Mouse (Mus musculus): ENCODE measurements around the gene Rab3d. TPM values are rescaled to one million over a fixed set of nuclear protein-coding genes. Genes with fewer than 3 reads are reported as not detected.
A peak's percentile ranks its signal among the peaks of the same experiment; 100 is the strongest.

Rab3d gene
- total RNA-seq, 2 experiments from 2014 or later, result 12.4 to 13.4 TPM

GRCm38 (mm10) chr9:21943046-21943445, 25.1 kb upstream of the Rab3d start:
- intact Hi-C loops (cut with DNase I), result no loop called here

GRCm38 (mm10) chr9:21938234-21938855, 20.4 kb upstream of the Rab3d start:
- DNase-seq, result no peak
- intact Hi-C loops (cut with DNase I), result no loop called here

More at GRCm38 (mm10) chr9:21943046-21943445, 25.1 kb upstream of the Rab3d start:
- no peak for DNase-seq

- no peak for DNase-seq
These were observed 19.8 kb upstream of the Rab3d start for GRCm38 (mm10) chr9:21937711-21938175.

GRCm38 (mm10) chr9:21936692-21937570, 18.9 kb upstream of the Rab3d start, which contains the start of gene Plppr2:
Plppr2 (plus strand) TSS chr9:21937033.
- intact Hi-C loops (cut with DNase I), result no loop called here
- peak; percentile 89 to 90 for DNase-seq

More at GRCm38 (mm10) chr9:21937711-21938175, 19.8 kb upstream of the Rab3d start:
- intact Hi-C loops (cut with DNase I), result no loop called here

GRCm38 (mm10) chr9:21935466-21936131, 17.6 kb upstream of the Rab3d start:
- intact Hi-C loops (cut with DNase I), result no loop called here
- no peak for DNase-seq

- DNase-seq, result no peak
- intact Hi-C loops (cut with DNase I), result no loop called here
These were observed 16.0 kb upstream of the Rab3d start for GRCm38 (mm10) chr9:21934021-21934420.

GRCm38 (mm10) chr9:21932445-21933137, 14.6 kb upstream of the Rab3d start:
- intact Hi-C loops (cut with DNase I), result no loop called here
- DNase-seq, result no peak

- no peak for DNase-seq
- intact Hi-C loops (cut with DNase I), result no loop called here
These were observed 14.0 kb upstream of the Rab3d start for GRCm38 (mm10) chr9:21932006-21932405.

GRCm38 (mm10) chr9:21929208-21929607, 11.2 kb upstream of the Rab3d start:
- intact Hi-C loops (cut with DNase I), result no loop called here
- no peak for DNase-seq

GRCm38 (mm10) chr9:21927208-21927753, 9.3 kb upstream of the Rab3d start, which contains the start of the genes Ccdc159 and Tmem205:
Ccdc159 (plus strand) TSS chr9:21927471.
Tmem205 (minus strand) TSS chr9:21927556.
- DNase-seq, result peak; percentile 85 to 87
- intact Hi-C loops (cut with DNase I), result loop anchor here (2.0 kb wide), 1 partner anchor 34 kb away; no protein-coding TSS in a partner anchor

- intact Hi-C loops (cut with DNase I), result loop anchor here (2.0 kb wide), 1 partner anchor 34 kb away; no protein-coding TSS in a partner anchor
- DNase-seq, result no peak
These were observed 8.8 kb upstream of the Rab3d start for GRCm38 (mm10) chr9:21926784-21927183.

- no peak for DNase-seq
- intact Hi-C loops (cut with DNase I), result loop anchor here (2.0 kb wide), 1 partner anchor 35 kb away; no protein-coding TSS in a partner anchor
These were observed 8.2 kb upstream of the Rab3d start for GRCm38 (mm10) chr9:21926155-21926554.

- intact Hi-C loops (cut with DNase I), result no loop called here
- DNase-seq, result no peak
These were observed 7.5 kb upstream of the Rab3d start for GRCm38 (mm10) chr9:21925506-21925905.

- intact Hi-C loops (cut with DNase I), result no loop called here
- DNase-seq, result no peak
These were observed 7.0 kb upstream of the Rab3d start for GRCm38 (mm10) chr9:21925034-21925433.

- peak; percentile 90 to 91 for DNase-seq
- intact Hi-C loops (cut with DNase I), result no loop called here
These were observed 6.1 kb upstream of the Rab3d start for GRCm38 (mm10) chr9:21924099-21924493.

- intact Hi-C loops (cut with DNase I), result no loop called here
These were observed 5.6 kb upstream of the Rab3d start for GRCm38 (mm10) chr9:21923490-21924098.

GRCm38 (mm10) chr9:21923036-21923435, 5.0 kb upstream of the Rab3d start:
- intact Hi-C loops (cut with DNase I), result no loop called here
- DNase-seq, result no peak

More at GRCm38 (mm10) chr9:21923490-21924098, 5.6 kb upstream of the Rab3d start:
- DNase-seq, result no peak

GRCm38 (mm10) chr9:21918692-21919384, 846 bp upstream of the Rab3d start:
- intact Hi-C loops (cut with DNase I), result loop anchor here (5.0 kb wide), 1 partner anchor 33 kb away; no protein-coding TSS in a partner anchor
- no peak for DNase-seq
